Mouse (Mus musculus) thymus, adult 2 months (tissue): ENCODE measurements around the gene Neurog3. TPM values are rescaled to one million over a fixed set of nuclear protein-coding genes. Genes with fewer than 3 reads are reported as not detected.
A peak's percentile ranks its signal among the peaks of the same experiment; 100 is the strongest.

Experiments used
- DNase-seq: peaks from one replicate; pipeline ENCODE4 v3.0.0; 2021
- H3K27ac ChIP-seq: fragments of 200-500 bp; 2 replicates; pipeline ENCODE4 v1.5.1; 2012; ENCODE audit warnings: low read length, control low read depth; ENCODE audit not compliant: control insufficient read depth, insufficient read depth
- H3K27me3 ChIP-seq: fragments of 200-500 bp; 2 replicates; pipeline ENCODE4 v1.6.1; 2012; ENCODE audit warnings: mild to moderate bottlenecking, low read length, moderate library complexity, mixed read lengths; ENCODE audit not compliant: control insufficient read depth, insufficient read depth
- H3K36me3 ChIP-seq: fragments of 200-500 bp; 2 replicates; pipeline ENCODE4 v1.6.1; 2012; ENCODE audit warnings: mild to moderate bottlenecking, low read length, moderate library complexity; ENCODE audit not compliant: control insufficient read depth, insufficient read depth
- H3K4me1 ChIP-seq: fragments of 200-500 bp; replicated peaks from 2 replicates; pipeline ENCODE4 v1.6.1; 2012; ENCODE audit warnings: low read length; ENCODE audit not compliant: control insufficient read depth, insufficient read depth
- H3K4me3 ChIP-seq: fragments of 200-500 bp; 2 replicates; pipeline ENCODE4 v1.5.1; 2012; ENCODE audit warnings: mild to moderate bottlenecking, low read length, control low read depth, moderate library complexity; ENCODE audit not compliant: control insufficient read depth, insufficient read depth
- CTCF ChIP-seq: fragments of 200-500 bp; IDR thresholded peaks from 2 replicates; pipeline ENCODE4 v1.5.1; 2012; ENCODE audit warnings: mild to moderate bottlenecking, control low read depth, low read length, moderate library complexity, borderline replicate concordance; ENCODE audit not compliant: control insufficient read depth, poor library complexity, insufficient read depth; ENCODE audit errors: extremely low read depth
- POLR2A ChIP-seq: fragments of 200-500 bp; IDR thresholded peaks from 2 replicates; pipeline ENCODE4 v1.6.1; 2012; ENCODE audit warnings: mild to moderate bottlenecking, low read length, control low read depth, moderate library complexity; ENCODE audit not compliant: control insufficient read depth, poor library complexity, insufficient read depth; ENCODE audit errors: extremely low read depth
- WGBS: fragments of 180-500 bp; shearing (Covaris S2); methylation state at CpG from one replicate; pipeline ENCODE4 v1.1.7; 2018; 5-methylcytosine and 5-hydroxymethylcytosine counted together
- polyA plus RNA-seq: library from polyadenylated mRNA; depleted of rRNA; stranded (reverse); fragments of >200 nt; gene quantifications from 2 replicates; pipeline ENCODE4 v1.2.3, GENCODE M21; 2012

The Neurog3 gene
- polyA plus RNA-seq, 1 experiment = 0.22 TPM

- no peak for DNase-seq
- H3K4me3 ChIP-seq = no peak overlapping the region
- H3K4me1 ChIP-seq = no peaks in the 10 kb centered on the region
- H3K36me3 ChIP-seq = no peaks in the 10 kb centered on the region
- WGBS = 90% methylated on average over 6 of the region's 6 CpGs
- no peak for TF ChIP-seq CTCF
- TF ChIP-seq POLR2A = no peak
- H3K27ac ChIP-seq = no peak overlapping the region
- H3K27me3 ChIP-seq = no peaks in the 10 kb centered on the region
Observed at GRCm38 (mm10) chr10:62094401-62094800, 38.5 kb upstream of the Neurog3 start.

- Histone ChIP-seq H3K4me1 (no peaks in the 10 kb centered on the region), H3K36me3 (no peaks in the 10 kb centered on the region), H3K27ac (no peak overlapping the region), H3K27me3 (no peaks in the 10 kb centered on the region), H3K4me3 (no peak overlapping the region)
- no peak for DNase-seq
- TF ChIP-seq POLR2A (no peak), CTCF (no peak)
- WGBS = 84% methylated on average over 10 of the region's 10 CpGs
Observed at GRCm38 (mm10) chr10:62099749-62100403, 33.0 kb upstream of the Neurog3 start.

- no peak overlapping the region for H3K4me3 ChIP-seq
- DNase-seq = peak; percentile 55
- TF ChIP-seq CTCF (peak; percentile 36; the same call in 1 of the 2 replicates), POLR2A (no peak)
- no peaks in the 10 kb centered on the region for H3K4me1 ChIP-seq
- 14% methylated on average over 7 of the region's 7 CpGs for WGBS
- H3K36me3 ChIP-seq = no peaks in the 10 kb centered on the region
- no peaks in the 10 kb centered on the region for H3K27me3 ChIP-seq
- H3K27ac ChIP-seq = no peak overlapping the region
Observed at GRCm38 (mm10) chr10:62101504-62102439, 31.1 kb upstream of the Neurog3 start.

- WGBS = 14% methylated on average over 7 of the region's 7 CpGs
- no peak overlapping the region for H3K27ac ChIP-seq
- no peaks in the 10 kb centered on the region for H3K27me3 ChIP-seq
- H3K36me3 ChIP-seq = no peaks in the 10 kb centered on the region
- DNase-seq = peak; percentile 63
- no peak overlapping the region for H3K4me3 ChIP-seq
- TF ChIP-seq POLR2A = no peak
- no peak for TF ChIP-seq CTCF
- no peaks in the 10 kb centered on the region for H3K4me1 ChIP-seq
Observed at GRCm38 (mm10) chr10:62104835-62105576, 27.9 kb upstream of the Neurog3 start.

GRCm38 (mm10) chr10:62107048-62107447 lies 25.8 kb upstream of the Neurog3 start:
- H3K27me3 ChIP-seq = no peaks in the 10 kb centered on the region
- 88% methylated on average over 9 of the region's 9 CpGs for WGBS

More at GRCm38 (mm10) chr10:62107048-62107447, 25.8 kb upstream of the Neurog3 start:
- peaks cover 10% of the 10 kb centered on the region; the same call in 1 of the 2 replicates for H3K4me1 ChIP-seq
- no peaks in the 10 kb centered on the region for H3K36me3 ChIP-seq
- no peak for DNase-seq
- TF ChIP-seq POLR2A (no peak), CTCF (no peak)
- H3K4me3 ChIP-seq = no peak overlapping the region
- no peak overlapping the region for H3K27ac ChIP-seq
